Mouse (Mus musculus) myocyte (in vitro differentiated cells): Measurements from ENCODE around the gene Nxn.

Experiments
- E2F4 ChIP-seq: IDR thresholded peaks from one replicate; pipeline ENCODE4 v1.6.1; 2011; ENCODE audit warnings: mild to moderate bottlenecking, control low read depth, moderate library complexity; ENCODE audit not compliant: insufficient read depth
- MAX ChIP-seq: IDR thresholded peaks from one replicate; pipeline ENCODE4 v1.6.1; 2011; ENCODE audit warnings: low read depth, mild to moderate bottlenecking, control low read depth
- MYOG ChIP-seq, 3 experiments: IDR thresholded peaks; one replicate each; pipeline ENCODE4 v1.6.1; 2011; ENCODE audit warnings: control low read depth in 2 of 3, low read depth in 2 of 3, mild to moderate bottlenecking in 2 of 3; ENCODE audit not compliant: insufficient read length in 2 of 3, control insufficient read depth in 1 of 3, insufficient read depth in 1 of 3
- POLR2A ChIP-seq: IDR thresholded peaks from one replicate; pipeline ENCODE4 v1.6.1; 2011; ENCODE audit warnings: low read depth, mild to moderate bottlenecking, control low read depth, moderate library complexity; ENCODE audit not compliant: insufficient read length
- POLR2AphosphoS2 ChIP-seq: IDR thresholded peaks from one replicate; pipeline ENCODE4 v1.6.1; 2011; ENCODE audit warnings: low read depth, control low read depth; ENCODE audit not compliant: insufficient read length

DNA sequence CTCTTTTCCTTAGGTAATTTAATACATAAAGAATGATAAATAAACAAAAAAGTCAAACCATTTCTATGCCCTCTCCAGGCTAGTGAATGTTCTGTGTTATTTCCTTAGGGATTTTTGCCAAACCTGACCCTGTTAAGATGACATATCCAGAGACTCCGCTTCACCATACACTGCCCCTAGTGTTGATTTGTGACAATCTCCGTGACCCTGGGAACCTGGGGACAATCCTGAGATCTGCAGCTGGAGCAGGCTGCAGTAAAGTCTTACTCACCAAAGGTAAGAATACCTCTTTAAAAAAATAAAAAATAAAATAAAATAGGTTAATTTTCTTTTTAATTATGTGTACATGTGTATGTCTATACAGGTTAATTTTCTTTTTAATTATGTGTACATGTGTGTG is 151.7 kb downstream of the Nxn start:
- no peak for TF ChIP-seq POLR2A
- no peak for TF ChIP-seq POLR2AphosphoS2
- no peak for TF ChIP-seq E2F4
- no peak for TF ChIP-seq MYOG (IDR thresholded peaks at IDR 0.05; ENCODE audit: control insufficient read depth in 1 of 3, insufficient read depth in 1 of 3, insufficient read length in 2 of 3, low read depth in 2 of 3)
- TF ChIP-seq MAX: no peak
